Comparison of ENCODE assay signal across 8 mouse cellular contexts in the genomic region with DNA sequence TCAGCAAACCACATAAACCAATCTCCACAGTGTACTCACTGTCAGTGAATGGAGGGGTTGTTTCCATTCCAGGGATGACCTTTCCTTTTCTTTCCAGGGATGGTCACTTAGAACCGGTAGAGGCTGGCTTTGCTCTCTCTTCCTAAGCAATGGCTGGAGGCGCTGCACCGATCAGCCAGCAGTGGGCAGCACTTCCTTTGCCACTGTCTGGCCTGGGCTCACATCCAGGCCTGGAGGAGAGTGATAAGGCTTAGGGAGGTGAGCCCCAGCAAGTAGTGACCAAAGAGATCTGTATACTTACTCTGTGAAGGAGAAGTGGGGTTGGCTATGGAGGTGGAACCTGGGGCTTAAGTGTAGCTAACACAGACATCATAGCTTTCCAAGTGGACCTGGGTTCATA. TPM values are rescaled to one million over a fixed set of nuclear protein-coding genes. Genes with fewer than 3 reads are reported as not detected.
DNase-seq lines count a peak whose midpoint lies in the region; ATAC-seq and TF ChIP-seq lines count a peak whose summit lies in the region.

No protein-coding gene starts in this region.

- no peak for TF ChIP-seq POLR2A in thymus, adult 2 months (IDR thresholded peaks at IDR 0.05; ENCODE audit: control insufficient read depth, extremely low read depth, insufficient read depth, low read length, poor library complexity)

- peak; percentile 75 for TF ChIP-seq CTCF in intestine, postnatal 0 days (IDR thresholded peaks at IDR 0.05; ENCODE audit: low read depth)
- no peak for TF ChIP-seq CTCF in thymus, adult 2 months (IDR thresholded peaks at IDR 0.05; ENCODE audit: borderline replicate concordance, control insufficient read depth, extremely low read depth, insufficient read depth, low read length, poor library complexity)

- no peaks in the 10 kb centered on the region for H3K36me3 ChIP-seq in intestine, postnatal 0 days (ENCODE audit: control insufficient read depth, insufficient read depth)
- H3K36me3 ChIP-seq in intestine, embryonic 15.5 days: no peaks in the 10 kb centered on the region
- no peaks in the 10 kb centered on the region for H3K36me3 ChIP-seq in embryonic facial prominence, embryonic 11.5 days (replicated peaks; ENCODE audit: control insufficient read depth, insufficient read depth, low read depth, low read length)
- no peaks in the 10 kb centered on the region for H3K36me3 ChIP-seq in thymus, adult 2 months (ENCODE audit: control insufficient read depth, insufficient read depth, low read length)

- H3K27ac ChIP-seq in intestine, postnatal 0 days (ENCODE audit: low read depth, low read length): no peak overlapping the region
- no peak overlapping the region for H3K27ac ChIP-seq in intestine, embryonic 15.5 days
- no peak overlapping the region for H3K27ac ChIP-seq in embryonic facial prominence, embryonic 11.5 days (replicated peaks; ENCODE audit: low read depth, low read length)
- no peak overlapping the region for H3K27ac ChIP-seq in thymus, adult 2 months (ENCODE audit: control insufficient read depth, insufficient read depth, low read length)

- no peak overlapping the region for H3K4me3 ChIP-seq in intestine, postnatal 0 days (ENCODE audit: low read depth, low read length)
- no peak overlapping the region for H3K4me3 ChIP-seq in intestine, embryonic 15.5 days (replicated peaks)
- no peak overlapping the region for H3K4me3 ChIP-seq in embryonic facial prominence, embryonic 11.5 days (ENCODE audit: low read depth, low read length)
- no peak overlapping the region for H3K4me3 ChIP-seq in thymus, adult 2 months (ENCODE audit: control insufficient read depth, insufficient read depth, low read length)

- H3K9me3 ChIP-seq in intestine, postnatal 0 days (ENCODE audit: control insufficient read depth): no peaks in the 10 kb centered on the region
- no peaks in the 10 kb centered on the region for H3K9me3 ChIP-seq in intestine, embryonic 15.5 days
- H3K9me3 ChIP-seq in embryonic facial prominence, embryonic 11.5 days (replicated peaks; ENCODE audit: control insufficient read depth, low read length): no peaks in the 10 kb centered on the region

- no peak overlapping the region for H3K9ac ChIP-seq in intestine, postnatal 0 days (ENCODE audit: low read depth, low read length)
- H3K9ac ChIP-seq in intestine, embryonic 15.5 days: no peak overlapping the region
- no peak overlapping the region for H3K9ac ChIP-seq in embryonic facial prominence, embryonic 11.5 days (replicated peaks; ENCODE audit: low read length)

- WGBS in intestine, postnatal 0 days: 18% methylated on average over 3 of the region's 3 CpGs
- WGBS in intestine, embryonic 15.5 days: 31% methylated on average over 3 of the region's 3 CpGs
- WGBS in embryonic facial prominence, embryonic 11.5 days: 25% methylated on average over 3 of the region's 3 CpGs
- WGBS in thymus, adult 2 months: 34% methylated on average over 3 of the region's 3 CpGs

- no peaks in the 10 kb centered on the region for H3K4me1 ChIP-seq in intestine, postnatal 0 days (replicated peaks; ENCODE audit: control insufficient read depth, insufficient read depth, low read length)
- H3K4me1 ChIP-seq in intestine, embryonic 15.5 days (replicated peaks): no peaks in the 10 kb centered on the region
- no peaks in the 10 kb centered on the region for H3K4me1 ChIP-seq in embryonic facial prominence, embryonic 11.5 days (ENCODE audit: control insufficient read depth, insufficient read depth, low read length)
- H3K4me1 ChIP-seq in thymus, adult 2 months (replicated peaks; ENCODE audit: control insufficient read depth, insufficient read depth, low read length): no peaks in the 10 kb centered on the region

- DNase-seq in 416B (ENCODE audit: low read depth) (peak; percentile 32), ES-CJ7 (ENCODE audit: low read depth, low spot score) (peak; percentile 61)
- DNase-seq in embryonic facial prominence, embryonic 11.5 days (ENCODE audit: low spot score): peak; percentile 35
- peak; percentile 56 for DNase-seq in retina, embryonic 14.5 days (ENCODE audit: low spot score)
- DNase-seq in layer of hippocampus, adult 9-11 months: no peak
- DNase-seq in thymus, adult 2 months: no peak

- no peak overlapping the region for H3K4me2 ChIP-seq in intestine, postnatal 0 days (replicated peaks; ENCODE audit: low read depth)
- H3K4me2 ChIP-seq in intestine, embryonic 15.5 days (replicated peaks): no peak overlapping the region
- H3K4me2 ChIP-seq in embryonic facial prominence, embryonic 11.5 days (ENCODE audit: low read depth, low read length): no peak overlapping the region

- no peaks in the 10 kb centered on the region for H3K27me3 ChIP-seq in intestine, postnatal 0 days (replicated peaks; ENCODE audit: control insufficient read depth, insufficient read depth, low read length)
- no peaks in the 10 kb centered on the region for H3K27me3 ChIP-seq in intestine, embryonic 15.5 days (replicated peaks)
- H3K27me3 ChIP-seq in embryonic facial prominence, embryonic 11.5 days (ENCODE audit: control insufficient read depth, insufficient read depth, low read length): no peaks in the 10 kb centered on the region
- H3K27me3 ChIP-seq in thymus, adult 2 months (ENCODE audit: control insufficient read depth, insufficient read depth, low read length): no peaks in the 10 kb centered on the region

- ATAC-seq in intestine, postnatal 0 days: no peak
- ATAC-seq in intestine, embryonic 15.5 days: no peak
- ATAC-seq in embryonic facial prominence, embryonic 11.5 days (replicated peaks; ENCODE audit: insufficient number of reproducible peaks, low FRiP score, low TSS enrichment, low read depth): no peak

RNA-seq across cellular contexts. Expression of a gene that starts 12.5 kb away (rescaled TPM):
- polyA plus RNA-seq in intestine, postnatal 0 days (2015; fragmentation: Nextera tagmentation; extraction: Ambion mirVana): not detected in 2 replicates
- 0.04 TPM in 1 of 2 replicates, not detected in the other for polyA plus RNA-seq in intestine, embryonic 15.5 days (2015; fragmentation: Nextera tagmentation; extraction: Ambion mirVana)
- not detected in 2 replicates for polyA plus RNA-seq in embryonic facial prominence, embryonic 11.5 days (2014; fragmentation: Nextera tagmentation; extraction: Ambion mirVana)
- 0.17 and 2.2 TPM in 2 replicates for polyA plus RNA-seq in thymus, adult 2 months (2012; rRNA removed)

Comparison
In these comparisons a context has a peak if more than half of its experiments do, and no peak if none do; other contexts are left out.
1. DNase-seq: peak in 416B (single experiment), ES-CJ7 (single experiment), embryonic facial prominence, embryonic 11.5 days (single experiment) and retina, embryonic 14.5 days (single experiment); none in layer of hippocampus, adult 9-11 months (single experiment) and thymus, adult 2 months (single experiment).